Mouse (Mus musculus): ENCODE measurements around the gene Tenm4.

The Tenm4 gene

GRCm38 (mm10) chr7:96773585-96774225 lies 602.7 kb downstream of the Tenm4 start:
- no peak for DNase-seq (ENCODE audit: low spot score in 2 of 2)

GRCm38 (mm10) chr7:96775080-96775486 lies 604.0 kb downstream of the Tenm4 start:
- DNase-seq (ENCODE audit: low spot score in 2 of 2), result no peak

- peak; percentile 31 to 59 for DNase-seq (ENCODE audit: low spot score in 2 of 2)
These were observed 607.0 kb downstream of the Tenm4 start for GRCm38 (mm10) chr7:96777938-96778600.

- peak; percentile 68 to 85 for DNase-seq (ENCODE audit: low spot score in 2 of 2)
These were observed 607.5 kb downstream of the Tenm4 start for GRCm38 (mm10) chr7:96778601-96778969.

- DNase-seq (ENCODE audit: low spot score in 2 of 2), result peak in 1 of 2 experiments; percentile 34
These were observed 609.5 kb downstream of the Tenm4 start for GRCm38 (mm10) chr7:96780556-96780955.

- DNase-seq (ENCODE audit: low spot score in 2 of 2), result peak in 1 of 2 experiments; percentile 31
These were observed 610.0 kb downstream of the Tenm4 start for GRCm38 (mm10) chr7:96781068-96781467.

GRCm38 (mm10) chr7:96782686-96783085 lies 611.6 kb downstream of the Tenm4 start:
- no peak for DNase-seq (ENCODE audit: low spot score in 2 of 2)

- no peak for DNase-seq (ENCODE audit: low spot score in 2 of 2)
These were observed 614.8 kb downstream of the Tenm4 start for GRCm38 (mm10) chr7:96785808-96786207.

- DNase-seq (ENCODE audit: low spot score in 2 of 2), result no peak
These were observed 615.4 kb downstream of the Tenm4 start for GRCm38 (mm10) chr7:96786262-96787044.

GRCm38 (mm10) chr7:96788135-96788534 lies 617.1 kb downstream of the Tenm4 start:
- no peak for DNase-seq (ENCODE audit: low spot score in 2 of 2)

- DNase-seq (ENCODE audit: low spot score in 2 of 2), result no peak
These were observed 619.3 kb downstream of the Tenm4 start for GRCm38 (mm10) chr7:96790326-96790725.

GRCm38 (mm10) chr7:96792456-96793229 lies 621.6 kb downstream of the Tenm4 start:
- DNase-seq (ENCODE audit: low spot score in 2 of 2), result no peak

GRCm38 (mm10) chr7:96796033-96796741 lies 625.1 kb downstream of the Tenm4 start:
- no peak for DNase-seq (ENCODE audit: low spot score in 2 of 2)

GRCm38 (mm10) chr7:96796788-96797485 lies 625.9 kb downstream of the Tenm4 start:
- DNase-seq (ENCODE audit: low spot score in 2 of 2), result no peak

GRCm38 (mm10) chr7:96797716-96798332 lies 626.8 kb downstream of the Tenm4 start:
- no peak for DNase-seq (ENCODE audit: low spot score in 2 of 2)

- DNase-seq (ENCODE audit: low spot score in 2 of 2), result no peak
These were observed 628.8 kb downstream of the Tenm4 start for GRCm38 (mm10) chr7:96799816-96800215.

- DNase-seq (ENCODE audit: low spot score in 2 of 2), result no peak
These were observed 630.3 kb downstream of the Tenm4 start for GRCm38 (mm10) chr7:96801368-96801767.

- DNase-seq (ENCODE audit: low spot score in 2 of 2), result no peak
These were observed 631.2 kb downstream of the Tenm4 start for GRCm38 (mm10) chr7:96802216-96802615.

GRCm38 (mm10) chr7:96806561-96806960 lies 635.5 kb downstream of the Tenm4 start:
- DNase-seq (ENCODE audit: low spot score in 2 of 2), result no peak
